Mouse (Mus musculus) liver, embryonic 14.5 days (tissue): ENCODE results near the gene Wdr35. TPM values are rescaled to one million over a fixed set of nuclear protein-coding genes. Genes with fewer than 3 reads are reported as not detected.

Experiments
- ATAC-seq: fragments of 200-750 bp; cut with Nextera tagmentation; 2 replicates; pipeline ENCODE4 v1.8.0; 2017; ENCODE audit warnings: moderate number of reproducible peaks, mild to moderate bottlenecking, moderate library complexity; ENCODE audit not compliant: insufficient read depth
- DNase-seq, 3 experiments: peaks; one replicate each; pipeline ENCODE4 v3.0.0-alpha.2; 2012 to 2013; ENCODE audit warnings: low read depth in 3 of 3, low spot score in 3 of 3
- H3K27ac ChIP-seq: fragments of 300-500 bp; sonication (generic); 2 replicates; pipeline ENCODE4 v1.5.1; 2014; ENCODE audit warnings: moderate library complexity, mild to moderate bottlenecking, control low read depth, inconsistent platforms
- H3K27me3 ChIP-seq: fragments of 300-500 bp; sonication (generic); 2 replicates; pipeline ENCODE4 v1.6.1; 2014; ENCODE audit warnings: mild to moderate bottlenecking, low read length, moderate library complexity; ENCODE audit not compliant: control insufficient read depth, insufficient read depth
- H3K36me3 ChIP-seq: fragments of 300-500 bp; sonication (generic); replicated peaks from 2 replicates; pipeline ENCODE4 v1.6.1; 2014; ENCODE audit warnings: low read depth; ENCODE audit not compliant: control insufficient read depth, insufficient read depth
- H3K4me1 ChIP-seq, 2 experiments: fragments of 200-500 bp in 1 of 2; fragments of 300-500 bp in 1 of 2; sonication (generic) in 1 of 2; replicated peaks; 2 replicates each; pipeline ENCODE4 v1.6.1; 2012 to 2014; ENCODE audit warnings: antibody characterized with exemption in 1 of 2, inconsistent platforms in 1 of 2, low read length in 1 of 2; ENCODE audit not compliant: control insufficient read depth in 2 of 2, insufficient read depth in 2 of 2
- H3K4me2 ChIP-seq: fragments of 300-500 bp; sonication (generic); 2 replicates; pipeline ENCODE4 v1.6.1; 2014; ENCODE audit warnings: low read depth, mild to moderate bottlenecking, control low read depth, moderate library complexity
- H3K4me3 ChIP-seq, 2 experiments: fragments of 200-500 bp in 1 of 2; fragments of 300-500 bp in 1 of 2; sonication (generic) in 1 of 2; 2 replicates each; pipeline ENCODE4 v1.5.1; 2012 to 2014; ENCODE audit warnings: low read depth in 2 of 2, low read length in 2 of 2, mild to moderate bottlenecking in 2 of 2, control low read depth in 1 of 2, inconsistent platforms in 1 of 2, moderate library complexity in 1 of 2; ENCODE audit not compliant: insufficient read depth in 1 of 2
- H3K9ac ChIP-seq: fragments of 300-500 bp; sonication (generic); replicated peaks from 2 replicates; pipeline ENCODE4 v1.6.1; 2014; ENCODE audit warnings: mild to moderate bottlenecking, control low read depth, moderate library complexity
- H3K9me3 ChIP-seq: fragments of 300-500 bp; sonication (generic); 2 replicates; pipeline ENCODE4 v1.6.1; 2016; ENCODE audit warnings: low read length, mixed read lengths; ENCODE audit not compliant: control insufficient read depth
- CTCF ChIP-seq: IDR thresholded peaks from 2 replicates; pipeline ENCODE4 v1.5.1; 2016; ENCODE audit warnings: antibody characterized with exemption, low read depth, control low read depth
- EP300 ChIP-seq: IDR thresholded peaks from 2 replicates; pipeline ENCODE4 v1.6.1; 2016; ENCODE audit warnings: antibody characterized with exemption, low read depth
- WGBS: fragments of 180-500 bp; shearing (Covaris S2); extraction: QIAGEN DNeasy Blood & Tissue Kit; methylation state at CpG from one replicate; pipeline ENCODE4 v1.1.7; 2014; ENCODE audit not compliant: insufficient replicate concordance; 5-methylcytosine and 5-hydroxymethylcytosine counted together
- polyA plus RNA-seq, 2 experiments: library from polyadenylated mRNA; depleted of rRNA in 1 of 2; stranded (reverse) in 1 of 2; unstranded in 1 of 2; fragments of >200 nt; fragmentation: Nextera tagmentation in 1 of 2; extraction: Ambion mirVana in 1 of 2; gene quantifications; 2 replicates each; pipeline versions ENCODE4 v1.2.1 to v1.2.3; 2012 to 2014

Gene Wdr35
- polyA plus RNA-seq, 2 experiments = 0.63 to 2.0 TPM

DNA sequence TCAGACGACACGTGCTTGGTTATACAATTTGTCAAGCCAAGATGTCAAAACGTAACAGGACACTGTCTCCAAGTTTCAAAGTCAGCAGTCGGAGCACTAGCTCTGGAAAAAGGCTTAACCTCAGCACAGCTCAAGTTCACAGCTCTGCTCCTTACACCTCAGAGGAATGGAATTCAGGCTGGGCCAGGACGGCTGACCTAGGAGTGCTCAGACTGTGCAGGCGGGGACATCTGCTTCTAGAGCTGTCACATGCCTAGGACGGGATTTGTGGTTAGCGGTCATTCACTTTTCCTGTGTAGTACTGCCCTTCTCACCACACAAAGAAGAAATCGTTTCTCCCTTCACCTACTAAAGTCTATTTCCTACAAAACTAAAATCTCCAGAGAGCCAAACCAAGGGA, 3.9 kb upstream of the Wdr35 start:
- Histone ChIP-seq H3K4me2 (no peak overlapping the region), H3K27me3 (peaks cover 9% of the 10 kb centered on the region), H3K4me1 (peaks cover 0 to 5% of the 10 kb centered on the region in 2 experiments; a peak in 1 of 4 replicates), H3K36me3 (no peaks in the 10 kb centered on the region), H3K9me3 (no peaks in the 10 kb centered on the region), H3K4me3 (no peak overlapping the region), H3K9ac (no peak overlapping the region), H3K27ac (no peak overlapping the region)
- DNase-seq (no peak), ATAC-seq (no peak)
- 14% methylated on average over 9 of the region's 9 CpGs for WGBS
- TF ChIP-seq CTCF = no peak
- no peak for TF ChIP-seq EP300

DNA sequence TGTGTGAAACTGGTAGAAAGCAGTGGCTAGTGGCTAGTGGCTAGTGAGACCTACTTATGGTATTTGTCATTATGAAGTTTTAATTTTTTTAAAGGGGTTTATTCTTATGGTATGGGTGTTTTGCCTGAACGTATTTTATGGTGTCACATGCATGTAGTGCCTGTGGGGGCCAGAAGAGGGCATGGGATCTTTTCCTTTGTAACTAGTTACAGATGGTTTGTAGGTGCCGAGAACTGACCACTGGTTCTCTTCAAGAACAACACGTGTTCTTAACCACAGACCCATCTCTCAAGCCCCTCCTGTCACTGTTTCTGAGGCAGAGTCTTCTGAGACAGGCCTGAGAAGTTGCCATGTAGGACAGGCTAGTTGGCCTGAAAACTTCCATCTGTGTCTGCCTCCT, 1.4 kb downstream of the Wdr35 start:
- TF ChIP-seq EP300 = no peak
- no peak for TF ChIP-seq CTCF
- H3K4me2 ChIP-seq = no peak overlapping the region
- 68% methylated on average over 3 of the region's 3 CpGs for WGBS

GRCm38 (mm10) chr12:8993231-8993630, 19.5 kb downstream of the Wdr35 start:
- TF ChIP-seq EP300 (no peak), CTCF (no peak)
- Histone ChIP-seq H3K27ac (no peak overlapping the region), H3K36me3 (no peaks in the 10 kb centered on the region), H3K4me3 (no peak overlapping the region), H3K9me3 (no peaks in the 10 kb centered on the region), H3K4me2 (no peak overlapping the region), H3K27me3 (no peaks in the 10 kb centered on the region), H3K4me1 (no peaks in the 10 kb centered on the region), H3K9ac (no peak overlapping the region)
- WGBS = 52% methylated on average over 8 of the region's 8 CpGs
- DNase-seq (no peak), ATAC-seq (no peak)

More for the DNA sequence above, 1.4 kb downstream of the Wdr35 start:
- ATAC-seq (no peak), DNase-seq (no peak)
- H3K36me3 ChIP-seq = no peaks in the 10 kb centered on the region
- no peak overlapping the region for H3K27ac ChIP-seq
- peaks cover 0 to 5% of the 10 kb centered on the region in 2 experiments; a peak in 1 of 4 replicates for H3K4me1 ChIP-seq
- H3K27me3 ChIP-seq = peaks cover 7% of the 10 kb centered on the region; the same call in 1 of the 2 replicates
- no peaks in the 10 kb centered on the region for H3K9me3 ChIP-seq
- H3K4me3 ChIP-seq = no peak overlapping the region
- no peak overlapping the region for H3K9ac ChIP-seq

- no peak for ATAC-seq
- DNase-seq = no peak
- Histone ChIP-seq H3K4me1 (no peaks in the 10 kb centered on the region), H3K4me2 (no peak overlapping the region), H3K27me3 (no peaks in the 10 kb centered on the region), H3K9ac (no peak overlapping the region), H3K27ac (no peak overlapping the region), H3K9me3 (no peaks in the 10 kb centered on the region), H3K4me3 (no peak overlapping the region), H3K36me3 (no peaks in the 10 kb centered on the region)
- TF ChIP-seq CTCF = no peak
- TF ChIP-seq EP300 = no peak
- WGBS = 55% methylated on average over 4 of the region's 4 CpGs
Measured at GRCm38 (mm10) chr12:8998318-8998717, 24.6 kb downstream of the Wdr35 start.

DNA sequence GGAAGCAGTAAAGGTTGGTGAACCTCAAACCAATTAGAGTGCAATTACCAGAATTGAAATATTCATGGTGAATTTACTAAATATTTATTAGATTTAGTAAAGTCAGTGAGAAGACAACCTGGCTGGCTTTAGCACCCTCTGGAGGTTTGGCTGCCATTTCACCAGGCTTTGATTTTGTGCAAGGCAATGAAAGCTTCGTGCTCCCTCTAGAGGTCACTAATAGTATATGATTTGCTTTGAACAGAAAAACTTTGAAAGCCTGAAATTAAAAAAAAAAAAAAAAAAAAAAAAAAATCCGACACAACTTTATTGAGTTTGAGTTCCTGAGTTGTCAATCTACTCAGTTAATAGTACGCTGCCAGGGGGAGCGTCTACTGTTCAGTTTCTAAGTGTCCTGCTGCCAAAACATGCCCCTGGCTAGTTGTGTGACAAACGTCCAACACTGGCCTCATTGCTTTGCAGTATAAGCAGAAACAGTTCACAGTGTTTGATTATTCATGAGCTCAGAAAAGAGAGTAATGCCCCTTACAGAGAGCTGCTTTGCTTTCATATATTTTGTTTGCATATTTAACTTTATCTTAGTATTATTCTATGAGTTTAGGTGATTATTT, 28.5 kb downstream of the Wdr35 start:
- H3K27me3 ChIP-seq = no peaks in the 10 kb centered on the region
- TF ChIP-seq CTCF (peak; percentile 65), EP300 (no peak)
- no peaks in the 10 kb centered on the region for H3K36me3 ChIP-seq
- no peaks in the 10 kb centered on the region for H3K4me1 ChIP-seq
- H3K9me3 ChIP-seq = no peaks in the 10 kb centered on the region
- WGBS = 13% methylated on average over 5 of the region's 5 CpGs
- no peak overlapping the region for H3K27ac ChIP-seq
- ATAC-seq (no peak), DNase-seq (peak; percentile 28 to 43 (median 39))
- no peak overlapping the region for H3K4me2 ChIP-seq
- H3K9ac ChIP-seq = no peak overlapping the region
- no peak overlapping the region for H3K4me3 ChIP-seq
